In genomic region chr2:37819526-37820152, GRCm38 (mm10) we compare ENCODE assay signal across 13 mouse cellular contexts. TPM values are rescaled to one million over a fixed set of nuclear protein-coding genes. Genes with fewer than 3 reads are reported as not detected.
A peak's percentile ranks its signal among the peaks of the same experiment; 100 is the strongest.
DNase-seq lines count a peak whose midpoint lies in the region; ATAC-seq and TF ChIP-seq lines count a peak whose summit lies in the region.
"Had no signal": no experiment of that assay in that cellular context is flagged by ENCODE, and none has a peak within 500 bp of the region (broad histone marks: within the 10 kb centered on the region; RNA-seq: fewer than 3 reads in every experiment).

No protein-coding gene starts in this region.

- no peak for TF ChIP-seq POLR2A in brain, embryonic 14.5 days (IDR thresholded peaks at IDR 0.05; ENCODE audit: borderline replicate concordance, extremely low read depth, insufficient read depth, insufficient read length, poor library complexity, severe bottlenecking)

- no peak overlapping the region for H3K9ac ChIP-seq in forebrain, postnatal 0 days
- H3K9ac ChIP-seq in midbrain, embryonic 16.5 days (ENCODE audit: low read depth, low read length) = peak overlapping the region; percentile 34; the same call in 1 of the 2 replicates
- H3K9ac ChIP-seq: liver, embryonic 13.5 days had no signal

- no peak for ATAC-seq in forebrain, postnatal 0 days
- no peak for ATAC-seq in midbrain, embryonic 16.5 days
- no peak for ATAC-seq in inflammation-experienced regulatory T-cells, adult 6 months

- TF ChIP-seq CTCF in brain, embryonic 14.5 days (IDR thresholded peaks at IDR 0.05; ENCODE audit: borderline replicate concordance, extremely low read depth, insufficient read depth, insufficient read length) = no peak
- no peak for TF ChIP-seq CTCF in forebrain, postnatal 0 days (IDR thresholded peaks at IDR 0.05; ENCODE audit: low read depth)

- H3K4me3 ChIP-seq in forebrain, postnatal 0 days (ENCODE audit: low read depth, low read length) = no peak overlapping the region
- no peak overlapping the region for H3K4me3 ChIP-seq in midbrain, embryonic 16.5 days (ENCODE audit: low read depth, low read length)
- H3K4me3 ChIP-seq: layer of hippocampus, adult 2 months; liver, embryonic 13.5 days had no signal

- peak; percentile 26 for DNase-seq in gastrocnemius, postnatal 25 days
- no peak for DNase-seq in gastrocnemius, postnatal 10 days
- peak; percentile 87 for DNase-seq in brain, embryonic 14.5 days (ENCODE audit: low read depth)
- DNase-seq in forebrain, postnatal 0 days = no peak
- no peak for DNase-seq in adrenal gland, postnatal 4 days (ENCODE audit: low spot score in 2 of 2)
- DNase-seq in spleen, postnatal 4 days (ENCODE audit: low spot score in 2 of 2) = no peak
- DNase-seq: adrenal gland, postnatal 36 days; cerebellum, adult 11-12 months; liver, embryonic 13.5 days; lung, postnatal 10 days had no signal

- no peaks in the 10 kb centered on the region for H3K9me3 ChIP-seq in forebrain, postnatal 0 days (ENCODE audit: low read length)
- no peaks in the 10 kb centered on the region for H3K9me3 ChIP-seq in midbrain, embryonic 16.5 days (replicated peaks; ENCODE audit: control insufficient read depth, low read length, poor library complexity, severe bottlenecking)
- H3K9me3 ChIP-seq: liver, embryonic 13.5 days had no signal

- H3K27ac ChIP-seq in forebrain, postnatal 0 days (ENCODE audit: low read depth, low read length) = 0 out of 2 replicates have a peak overlapping the region, but pooled peaks have one; percentile 17
- H3K27ac ChIP-seq in midbrain, embryonic 16.5 days (ENCODE audit: low read length) = peak overlapping the region; percentile 69
- H3K27ac ChIP-seq: liver, embryonic 13.5 days had no signal

- H3K27me3 ChIP-seq in forebrain, postnatal 0 days (ENCODE audit: insufficient read depth, low read length) = no peaks in the 10 kb centered on the region
- no peaks in the 10 kb centered on the region; the same call in 1 of the 2 replicates for H3K27me3 ChIP-seq in midbrain, embryonic 16.5 days (ENCODE audit: control insufficient read depth, insufficient read depth, low read depth, low read length)
- H3K27me3 ChIP-seq: liver, embryonic 13.5 days had no signal

- WGBS in forebrain, postnatal 0 days = 28% methylated on average over 4 of the region's 4 CpGs
- 45% methylated on average over 4 of the region's 4 CpGs for WGBS in midbrain, embryonic 16.5 days

- no peak overlapping the region for H3K4me2 ChIP-seq in forebrain, postnatal 0 days (ENCODE audit: low read depth)
- no peak overlapping the region for H3K4me2 ChIP-seq in midbrain, embryonic 16.5 days (ENCODE audit: low read length)
- H3K4me2 ChIP-seq: liver, embryonic 13.5 days had no signal

- no peaks in the 10 kb centered on the region for H3K36me3 ChIP-seq in forebrain, postnatal 0 days (ENCODE audit: insufficient read depth)
- H3K36me3 ChIP-seq in midbrain, embryonic 16.5 days (ENCODE audit: control insufficient read depth, insufficient read depth, low read length) = no peaks in the 10 kb centered on the region

- peaks cover 6% of the 10 kb centered on the region; the same call in 1 of the 2 replicates for H3K4me1 ChIP-seq in forebrain, postnatal 0 days (ENCODE audit: insufficient read depth)
- peaks cover 37% of the 10 kb centered on the region for H3K4me1 ChIP-seq in midbrain, embryonic 16.5 days (ENCODE audit: control insufficient read depth, insufficient read depth, low read length)
- H3K4me1 ChIP-seq: liver, embryonic 13.5 days had no signal

RNA-seq across cellular contexts. Expression of gene Crb2, which starts 43.6 kb away (rescaled TPM):
- not detected for total RNA-seq in gastrocnemius, postnatal 25 days (2021)
- total RNA-seq in gastrocnemius, postnatal 10 days (2021) = under 1 TPM; 0.35 to 0.36 TPM
- polyA plus RNA-seq in brain, embryonic 14.5 days (2012; rRNA removed) = 9.8 and 11.3 TPM in 2 replicates
- 3.8 and 6.0 TPM in 2 replicates for total RNA-seq in forebrain, postnatal 0 days (2014; rRNA removed)
- polyA plus RNA-seq in forebrain, postnatal 0 days (2015; fragmentation: Nextera tagmentation; extraction: Ambion mirVana) = 1.5 and 2.7 TPM in 2 replicates
- 4.2 and 5.3 TPM in 2 replicates for polyA plus RNA-seq in midbrain, embryonic 16.5 days (2015; fragmentation: Nextera tagmentation; extraction: Ambion mirVana)
- 1 to 10 TPM; 1.1 to 2.7 TPM for total RNA-seq in adrenal gland, postnatal 4 days (2021)
- polyA plus RNA-seq in inflammation-experienced regulatory T-cells, adult 6 months (2017; shearing (Covaris generic)) = not detected

Comparison
In these comparisons a context has a peak if more than half of its experiments do, and no peak if none do; other contexts are left out.
1. DNase-seq: peak in gastrocnemius, postnatal 25 days (single experiment) and brain, embryonic 14.5 days (single experiment); none in gastrocnemius, postnatal 10 days (single experiment), forebrain, postnatal 0 days (single experiment), adrenal gland, postnatal 4 days (0 of 2) and spleen, postnatal 4 days (0 of 2).